Mouse (Mus musculus) ES-Bruce4 (cell line): ENCODE data around the gene Cib4.

Source experiments
- CTCF ChIP-seq: IDR thresholded peaks from one replicate; pipeline ENCODE4 v1.8.1; 2011; ENCODE audit warnings: low read depth, low read length
- EP300 ChIP-seq: IDR thresholded peaks from 2 replicates; pipeline ENCODE4 v1.6.1; 2011; ENCODE audit warnings: low read depth, low read length; ENCODE audit not compliant: insufficient read depth
- POLR2A ChIP-seq: IDR thresholded peaks from one replicate; pipeline ENCODE4 v1.8.1; 2011; ENCODE audit warnings: low read length; ENCODE audit not compliant: insufficient read depth

DNA sequence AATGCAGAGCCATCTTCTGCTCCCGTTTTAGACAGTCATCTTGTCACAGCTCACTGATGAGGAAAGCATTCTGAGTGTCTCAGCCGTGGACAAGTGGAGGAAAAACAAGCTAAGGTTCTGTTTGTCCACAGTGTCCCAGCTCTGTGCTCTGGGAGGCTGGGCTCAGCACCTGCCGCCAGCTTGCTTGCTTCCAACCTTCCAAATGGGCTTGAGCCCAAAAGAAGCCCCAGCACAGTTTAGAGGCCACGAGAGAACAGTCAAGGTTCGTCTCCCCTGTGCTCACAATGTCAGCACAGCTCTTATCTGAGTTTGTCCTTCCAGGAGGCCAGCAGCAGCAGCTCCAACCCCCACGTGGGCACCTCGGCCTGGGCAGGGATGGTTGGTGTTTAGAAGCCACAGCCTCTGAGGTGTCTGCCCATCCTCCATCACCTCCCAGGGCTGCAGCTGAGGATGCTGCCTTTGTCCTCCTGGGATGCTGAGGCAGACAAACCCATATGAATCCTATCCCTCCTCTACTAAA, 9.5 kb downstream of the Cib4 start:
- TF ChIP-seq CTCF (no peak), EP300 (no peak), POLR2A (no peak)
